Mouse (Mus musculus) ES-Bruce4 (cell line): ENCODE data around the gene Sdc4.

Experiments used
- CTCF ChIP-seq: IDR thresholded peaks from one replicate; pipeline ENCODE4 v1.8.1; 2011; ENCODE audit warnings: low read depth, low read length
- POLR2A ChIP-seq: IDR thresholded peaks from one replicate; pipeline ENCODE4 v1.8.1; 2011; ENCODE audit warnings: low read length; ENCODE audit not compliant: insufficient read depth

GRCm38 (mm10) chr2:164445399-164446085, 1.9 kb upstream of the Sdc4 start:
- TF ChIP-seq CTCF: no peak
- TF ChIP-seq POLR2A: no peak
